Mouse (Mus musculus) forebrain, embryonic 11.5 days (tissue): ENCODE data around the gene Max. TPM values are rescaled to one million over a fixed set of nuclear protein-coding genes. Genes with fewer than 3 reads are reported as not detected.

Experiments used
- ATAC-seq: fragments of 200-750 bp; cut with Nextera tagmentation; replicated peaks from 2 replicates; pipeline ENCODE4 v1.8.0; 2017; ENCODE audit warnings: moderate TSS enrichment; ENCODE audit not compliant: low FRiP score
- DNase-seq: peaks from one replicate; pipeline ENCODE4 v3.0.0-alpha.2; 2017; ENCODE audit warnings: low spot score
- H3K27ac ChIP-seq: fragments of 300-500 bp; sonication (generic); 2 replicates; pipeline ENCODE4 v1.5.1; 2014; ENCODE audit warnings: low read depth, low read length
- H3K27me3 ChIP-seq: fragments of 300-500 bp; sonication (generic); 2 replicates; pipeline ENCODE4 v1.6.1; 2014; ENCODE audit warnings: mild to moderate bottlenecking, low read length, mixed read lengths; ENCODE audit not compliant: control insufficient read depth, insufficient read depth
- H3K36me3 ChIP-seq: fragments of 300-500 bp; sonication (generic); 2 replicates; pipeline ENCODE4 v1.6.1; 2014; ENCODE audit warnings: mild to moderate bottlenecking, low read length, moderate library complexity, mixed read lengths; ENCODE audit not compliant: control insufficient read depth, insufficient read depth
- H3K4me1 ChIP-seq: fragments of 300-500 bp; sonication (generic); replicated peaks from 2 replicates; pipeline ENCODE4 v1.6.1; 2014; ENCODE audit warnings: low read length, mixed read lengths; ENCODE audit not compliant: control insufficient read depth, insufficient read depth
- H3K4me2 ChIP-seq: fragments of 300-500 bp; sonication (generic); 2 replicates; pipeline ENCODE4 v1.6.1; 2014; ENCODE audit warnings: low read depth, mild to moderate bottlenecking, low read length, moderate library complexity, mixed read lengths; ENCODE audit not compliant: severe bottlenecking
- H3K4me3 ChIP-seq: fragments of 300-500 bp; sonication (generic); 2 replicates; pipeline ENCODE4 v1.5.1; 2014; ENCODE audit warnings: low read depth, low read length
- H3K9ac ChIP-seq: fragments of 300-500 bp; sonication (generic); 2 replicates; pipeline ENCODE4 v1.6.1; 2014; ENCODE audit warnings: low read length
- H3K9me3 ChIP-seq: fragments of 300-500 bp; sonication (generic); 2 replicates; pipeline ENCODE4 v1.6.1; 2016; ENCODE audit warnings: low read length, mixed read lengths; ENCODE audit not compliant: control insufficient read depth
- WGBS: fragments of 180-500 bp; shearing (Covaris S2); extraction: QIAGEN DNeasy Blood & Tissue Kit; methylation state at CpG from one replicate; pipeline ENCODE4 v1.1.7; 2014; 5-methylcytosine and 5-hydroxymethylcytosine counted together
- polyA plus RNA-seq: library from polyadenylated mRNA; unstranded; fragments of >200 nt; fragmentation: Nextera tagmentation; extraction: Ambion mirVana; gene quantifications from 2 replicates; pipeline ENCODE4 v1.2.1, GENCODE M21; 2014

The Max gene
- polyA plus RNA-seq, 1 experiment from 2014 or later: 21.5 TPM

DNA sequence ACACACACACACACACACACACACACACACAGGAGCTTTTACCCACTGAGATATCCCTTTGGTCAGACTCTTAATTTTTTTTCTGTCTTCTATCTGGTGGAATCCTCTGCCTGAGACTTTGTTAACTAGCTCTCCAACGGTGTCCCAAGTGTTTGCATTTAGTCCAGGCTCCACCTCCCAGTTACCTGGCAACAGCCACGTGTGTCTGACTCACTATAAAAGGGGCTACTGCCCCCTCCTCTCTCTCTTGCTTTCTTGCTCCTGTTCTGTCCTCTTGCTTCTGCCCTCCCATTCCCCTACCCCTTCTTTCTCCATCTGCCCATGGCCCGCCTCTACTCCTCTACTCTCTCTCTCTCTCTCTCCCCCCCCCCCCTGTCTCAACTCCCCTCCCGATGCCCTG is 3.9 kb upstream of the Max start:
- no peak for DNase-seq
- Histone ChIP-seq H3K4me1 (peaks cover under 1% of the 10 kb centered on the region; the same call in 1 of the 2 replicates), H3K9ac (no peak overlapping the region), H3K36me3 (no peaks in the 10 kb centered on the region), H3K9me3 (no peaks in the 10 kb centered on the region), H3K27me3 (no peaks in the 10 kb centered on the region), H3K4me3 (no peak overlapping the region), H3K4me2 (peak overlapping the region; percentile 5; the same call in 1 of the 2 replicates), H3K27ac (no peak overlapping the region)
- no peak for ATAC-seq
- WGBS: 6% methylated on average over 3 of the region's 4 CpGs

- H3K4me1 ChIP-seq: peaks cover 2% of the 10 kb centered on the region; the same call in 1 of the 2 replicates
- H3K36me3 ChIP-seq: no peaks in the 10 kb centered on the region; the same call in 1 of the 2 replicates
- H3K4me3 ChIP-seq: no peak overlapping the region
- ATAC-seq (no peak), DNase-seq (no peak)
- no peak overlapping the region for H3K4me2 ChIP-seq
- no peak overlapping the region for H3K9ac ChIP-seq
- no peaks in the 10 kb centered on the region for H3K9me3 ChIP-seq
- H3K27me3 ChIP-seq: no peaks in the 10 kb centered on the region
- WGBS: 18% methylated on average over 5 of the region's 5 CpGs
- no peak overlapping the region for H3K27ac ChIP-seq
These were observed 3.1 kb upstream of the Max start for GRCm38 (mm10) chr12:76965089-76965488.

- Histone ChIP-seq H3K27me3 (no peaks in the 10 kb centered on the region), H3K9ac (peak overlapping the region; percentile 74), H3K4me1 (peaks cover 2% of the 10 kb centered on the region; the same call in 1 of the 2 replicates), H3K27ac (0 out of 2 replicates have a peak overlapping the region, but pooled peaks have one; percentile 25), H3K9me3 (no peaks in the 10 kb centered on the region), H3K4me3 (peak overlapping the region; percentile 87), H3K36me3 (no peaks in the 10 kb centered on the region; the same call in 1 of the 2 replicates), H3K4me2 (peak overlapping the region; percentile 94)
- DNase-seq: no peak
- WGBS: 8% methylated on average over 38 of the region's 45 CpGs
- peak; percentile 32 for ATAC-seq
These were observed 709 bp downstream of the Max start for GRCm38 (mm10) chr12:76961052-76961931.

- no peak for DNase-seq
- 93% methylated on average over 5 of the region's 5 CpGs for WGBS
- H3K36me3 ChIP-seq: peaks cover 4% of the 10 kb centered on the region; the same call in 1 of the 2 replicates
- no peak overlapping the region for H3K27ac ChIP-seq
- H3K4me2 ChIP-seq: no peak overlapping the region
- no peak overlapping the region for H3K9ac ChIP-seq
- no peak overlapping the region for H3K4me3 ChIP-seq
- peaks cover 2% of the 10 kb centered on the region; the same call in 1 of the 2 replicates for H3K4me1 ChIP-seq
- ATAC-seq: no peak
- no peaks in the 10 kb centered on the region for H3K27me3 ChIP-seq
- no peaks in the 10 kb centered on the region for H3K9me3 ChIP-seq
These were observed 4.3 kb downstream of the Max start for GRCm38 (mm10) chr12:76957688-76958087.

DNA sequence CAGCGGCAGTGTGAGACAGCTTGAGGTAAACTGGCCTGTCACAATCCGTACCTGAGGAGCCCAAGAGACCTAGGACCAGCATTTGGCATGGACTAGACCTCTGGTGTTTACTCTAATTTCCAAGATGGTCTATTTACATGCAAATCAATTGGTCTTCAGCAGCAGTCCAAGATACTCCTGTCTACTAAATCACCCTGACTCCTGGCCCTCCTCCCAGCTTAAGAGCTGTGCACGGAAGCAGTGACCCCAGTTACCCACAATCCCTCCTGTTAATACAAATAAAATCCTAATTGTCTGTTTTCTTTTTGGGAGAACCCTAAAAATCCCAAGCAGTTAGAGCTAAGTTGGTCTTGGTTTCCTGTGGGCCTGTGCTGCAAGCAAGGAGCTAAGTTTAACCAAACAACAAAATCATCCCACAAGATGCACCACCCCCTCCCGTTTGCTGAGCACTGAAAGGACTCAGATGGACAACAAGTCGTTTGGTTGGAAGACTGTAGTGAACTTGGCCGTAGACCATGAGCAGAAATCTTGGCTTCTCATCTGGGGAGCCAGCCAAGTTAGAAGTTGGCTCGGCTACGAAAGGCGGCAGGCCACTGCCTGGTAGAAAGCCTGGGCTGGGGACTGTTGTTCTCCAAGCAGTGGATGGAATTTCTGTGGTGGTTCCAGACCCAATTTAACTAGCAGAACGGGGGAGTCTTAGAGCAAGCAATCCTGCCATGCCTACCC is 7.1 kb downstream of the Max start:
- DNase-seq: no peak
- Histone ChIP-seq H3K9me3 (no peaks in the 10 kb centered on the region), H3K4me1 (no peaks in the 10 kb centered on the region), H3K4me3 (no peak overlapping the region), H3K9ac (no peak overlapping the region), H3K27me3 (no peaks in the 10 kb centered on the region), H3K27ac (no peak overlapping the region), H3K4me2 (no peak overlapping the region), H3K36me3 (peaks cover 9% of the 10 kb centered on the region; the same call in 1 of the 2 replicates)
- no peak for ATAC-seq
- WGBS: 86% methylated on average over 10 of the region's 10 CpGs

GRCm38 (mm10) chr12:76953750-76954363 is 8.1 kb downstream of the Max start:
- ATAC-seq: no peak
- H3K27ac ChIP-seq: no peak overlapping the region
- H3K4me3 ChIP-seq: no peak overlapping the region
- H3K27me3 ChIP-seq: no peaks in the 10 kb centered on the region
- DNase-seq: no peak
- H3K36me3 ChIP-seq: peaks cover 9% of the 10 kb centered on the region; the same call in 1 of the 2 replicates
- no peak overlapping the region for H3K9ac ChIP-seq
- WGBS: 95% methylated on average over 2 of the region's 2 CpGs
- no peaks in the 10 kb centered on the region for H3K9me3 ChIP-seq
- H3K4me1 ChIP-seq: no peaks in the 10 kb centered on the region
- no peak overlapping the region for H3K4me2 ChIP-seq

DNA sequence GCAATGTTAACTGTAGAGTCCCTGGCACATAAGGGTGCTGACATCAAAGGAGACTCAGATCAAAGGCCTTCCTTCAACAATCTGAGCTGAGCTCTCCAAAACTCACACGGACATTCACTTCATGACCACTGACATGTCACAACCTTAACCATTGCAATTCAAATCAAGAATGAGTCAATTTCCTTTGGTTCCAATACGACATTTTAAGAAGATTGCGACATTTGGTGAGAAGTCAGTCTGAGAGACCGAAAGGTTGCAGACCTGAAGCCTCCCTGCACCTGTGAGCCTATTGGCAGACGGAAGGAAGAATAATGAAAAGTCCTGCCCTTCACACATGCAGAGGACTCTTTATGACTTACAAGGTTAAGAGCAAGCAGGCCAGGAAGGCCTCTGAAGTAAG is 11.7 kb downstream of the Max start:
- 92% methylated on average over 5 of the region's 5 CpGs for WGBS
- H3K4me2 ChIP-seq: no peak overlapping the region
- H3K4me3 ChIP-seq: no peak overlapping the region
- no peaks in the 10 kb centered on the region for H3K9me3 ChIP-seq
- no peaks in the 10 kb centered on the region for H3K27me3 ChIP-seq
- no peaks in the 10 kb centered on the region for H3K4me1 ChIP-seq
- no peak overlapping the region for H3K27ac ChIP-seq
- no peak for DNase-seq
- no peak for ATAC-seq
- peaks cover 6% of the 10 kb centered on the region; the same call in 1 of the 2 replicates for H3K36me3 ChIP-seq
- H3K9ac ChIP-seq: no peak overlapping the region

- Histone ChIP-seq H3K27ac (no peak overlapping the region), H3K4me1 (no peaks in the 10 kb centered on the region), H3K36me3 (peaks cover 4% of the 10 kb centered on the region; the same call in 1 of the 2 replicates), H3K9ac (no peak overlapping the region), H3K27me3 (no peaks in the 10 kb centered on the region), H3K4me3 (no peak overlapping the region), H3K9me3 (no peaks in the 10 kb centered on the region), H3K4me2 (no peak overlapping the region)
- 90% methylated on average over 3 of the region's 3 CpGs for WGBS
- ATAC-seq: no peak
- no peak for DNase-seq
These were observed 13.2 kb downstream of the Max start for GRCm38 (mm10) chr12:76948781-76949180.
